In genomic region chr1:63115096-63115495, GRCm38 (mm10) we compare ENCODE assay signal across 8 mouse cellular contexts. TPM values are rescaled to one million over a fixed set of nuclear protein-coding genes. Genes with fewer than 3 reads are reported as not detected.
DNase-seq lines count a peak whose midpoint lies in the region; ATAC-seq and TF ChIP-seq lines count a peak whose summit lies in the region.

No protein-coding gene starts in this region.

- H3K27ac ChIP-seq in kidney, adult 2 months (ENCODE audit: insufficient read depth, low read depth, low read length): no peak overlapping the region
- H3K27ac ChIP-seq in hindbrain, embryonic 13.5 days: peak overlapping the region; percentile 98
- peak overlapping the region; percentile 96 for H3K27ac ChIP-seq in midbrain, embryonic 15.5 days

- 6% methylated on average over 4 of the region's 4 CpGs for WGBS in kidney, adult 2 months
- WGBS in hindbrain, embryonic 13.5 days: 21% methylated on average over 4 of the region's 4 CpGs
- 12% methylated on average over 4 of the region's 4 CpGs for WGBS in midbrain, embryonic 15.5 days

- H3K4me2 ChIP-seq in hindbrain, embryonic 13.5 days: peak overlapping the region; percentile 93
- H3K4me2 ChIP-seq in midbrain, embryonic 15.5 days: peak overlapping the region; percentile 67

- no peak for ATAC-seq in hindbrain, embryonic 13.5 days (ENCODE audit: low FRiP score)
- ATAC-seq in midbrain, embryonic 15.5 days (replicated peaks): no peak
- ATAC-seq in granulocyte monocyte progenitor cell, adult 5-6 weeks (replicated peaks; ENCODE audit: poor library complexity, severe bottlenecking): no peak

- no peak for TF ChIP-seq POLR2A in kidney, adult 2 months (IDR thresholded peaks at IDR 0.05; ENCODE audit: low read depth, low read length)

- peak overlapping the region; percentile 99 for H3K9ac ChIP-seq in hindbrain, embryonic 13.5 days
- H3K9ac ChIP-seq in midbrain, embryonic 15.5 days: peak overlapping the region; percentile 96

- no peak for TF ChIP-seq CTCF in kidney, adult 2 months (conservative IDR thresholded peaks at IDR 0.05; ENCODE audit: insufficient read depth, insufficient read length, low read depth, low read length)

- no peaks in the 10 kb centered on the region for H3K9me3 ChIP-seq in hindbrain, embryonic 13.5 days
- no peaks in the 10 kb centered on the region for H3K9me3 ChIP-seq in midbrain, embryonic 15.5 days

- peak overlapping the region; percentile 80 for H3K4me3 ChIP-seq in kidney, adult 2 months (ENCODE audit: insufficient read depth, low read depth, low read length)
- peak overlapping the region; percentile 93 for H3K4me3 ChIP-seq in hindbrain, embryonic 13.5 days
- peak overlapping the region; percentile 92 for H3K4me3 ChIP-seq in midbrain, embryonic 15.5 days

- no peak for DNase-seq in kidney, adult 2 months
- DNase-seq in kidney, postnatal 25 days: no peak
- DNase-seq in adipocyte (ENCODE audit: low spot score): peak; percentile 34
- DNase-seq in frontal cortex, adult 2 months (ENCODE audit: extremely low spot score in 1 of 2, low spot score in 1 of 2): no peak
- no peak for DNase-seq in natural killer cell, adult 2 months (ENCODE audit: low spot score in 2 of 2)

- no peaks in the 10 kb centered on the region for H3K27me3 ChIP-seq in kidney, adult 2 months (replicated peaks; ENCODE audit: control insufficient read depth, insufficient read depth, low read length)
- H3K27me3 ChIP-seq in hindbrain, embryonic 13.5 days: no peaks in the 10 kb centered on the region
- H3K27me3 ChIP-seq in midbrain, embryonic 15.5 days (replicated peaks): no peaks in the 10 kb centered on the region

- peaks cover 16% of the 10 kb centered on the region; the same call in 1 of the 2 replicates for H3K4me1 ChIP-seq in kidney, adult 2 months (ENCODE audit: control insufficient read depth, insufficient read depth, low read length)
- peaks cover 45% of the 10 kb centered on the region for H3K4me1 ChIP-seq in hindbrain, embryonic 13.5 days (replicated peaks)
- H3K4me1 ChIP-seq in midbrain, embryonic 15.5 days: peaks cover 42% of the 10 kb centered on the region

- H3K36me3 ChIP-seq in kidney, adult 2 months (ENCODE audit: control insufficient read depth, insufficient read depth, low read length): peaks cover 2% of the 10 kb centered on the region; the same call in 1 of the 2 replicates
- H3K36me3 ChIP-seq in hindbrain, embryonic 13.5 days: peaks cover 12% of the 10 kb centered on the region
- peaks cover under 1% of the 10 kb centered on the region; the same call in 1 of the 2 replicates for H3K36me3 ChIP-seq in midbrain, embryonic 15.5 days (replicated peaks)

RNA-seq across cellular contexts. Expression of gene Ino80d, which starts 0.6 kb away (rescaled TPM):
- polyA plus RNA-seq in kidney, adult 2 months (2012; rRNA removed): 8.1 and 10.0 TPM in 2 replicates
- polyA plus RNA-seq in hindbrain, embryonic 13.5 days (2015; fragmentation: Nextera tagmentation; extraction: Ambion mirVana): 11.2 and 11.3 TPM in 2 replicates
- polyA plus RNA-seq in midbrain, embryonic 15.5 days (2015; fragmentation: Nextera tagmentation; extraction: Ambion mirVana): 10.3 and 12.7 TPM in 2 replicates
- 9.0 and 9.7 TPM in 2 replicates for polyA plus RNA-seq in frontal cortex, adult 2 months (2012; rRNA removed)
- total RNA-seq in granulocyte monocyte progenitor cell, adult 5-6 weeks (2014; fragmentation: Nextera tagmentation): 73.8 and 102 TPM in 2 replicates
- 20.6 and 24.0 TPM in 2 replicates for total RNA-seq in granulocyte monocyte progenitor cell, adult 5-6 weeks (2017)
